Mouse (Mus musculus): ENCODE results near the gene Tmem132b.

Tmem132b gene

DNA sequence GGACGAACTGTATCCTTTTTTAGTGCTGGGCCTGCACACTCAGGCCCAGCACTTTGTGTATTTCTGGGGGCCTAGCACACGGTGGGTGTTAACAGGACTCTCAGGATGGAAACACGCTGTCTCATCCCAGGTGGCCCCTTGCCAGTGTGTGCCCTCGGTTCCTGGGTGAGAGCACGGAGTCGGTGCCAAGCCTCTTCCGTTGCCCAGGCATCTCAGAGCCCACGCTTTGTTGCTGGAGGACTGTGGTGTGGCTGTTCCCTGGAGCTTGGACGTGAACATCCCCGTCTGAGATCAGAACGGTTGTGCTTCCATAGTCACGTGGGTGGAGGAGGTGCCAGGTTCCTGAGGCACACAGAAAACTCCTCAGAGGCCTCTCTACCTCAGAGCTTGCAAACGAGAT lies 47.1 kb downstream of the Tmem132b start:
- no peak for DNase-seq (ENCODE audit: extremely low read depth, low read depth)

DNA sequence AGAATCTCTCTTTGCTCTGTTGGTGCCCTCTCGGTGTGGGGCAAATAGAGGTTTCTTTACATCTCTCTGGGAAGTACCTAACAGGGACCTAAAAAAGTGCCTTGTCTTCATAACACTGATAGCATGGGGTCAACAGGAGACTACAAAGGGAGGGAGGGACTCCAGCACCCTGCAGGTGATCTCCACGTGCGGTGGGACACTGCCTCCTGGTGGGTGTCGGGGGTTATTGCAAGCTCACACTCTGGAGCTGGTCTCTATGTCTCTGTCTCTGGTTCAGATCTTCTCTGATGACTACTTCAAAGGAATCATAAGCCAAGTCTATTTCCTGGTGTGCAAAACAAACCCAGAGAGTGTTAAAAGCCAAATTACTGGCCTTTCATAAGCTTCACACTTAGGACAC lies 47.6 kb downstream of the Tmem132b start:
- DNase-seq (ENCODE audit: extremely low read depth, low read depth), result no peak

DNA sequence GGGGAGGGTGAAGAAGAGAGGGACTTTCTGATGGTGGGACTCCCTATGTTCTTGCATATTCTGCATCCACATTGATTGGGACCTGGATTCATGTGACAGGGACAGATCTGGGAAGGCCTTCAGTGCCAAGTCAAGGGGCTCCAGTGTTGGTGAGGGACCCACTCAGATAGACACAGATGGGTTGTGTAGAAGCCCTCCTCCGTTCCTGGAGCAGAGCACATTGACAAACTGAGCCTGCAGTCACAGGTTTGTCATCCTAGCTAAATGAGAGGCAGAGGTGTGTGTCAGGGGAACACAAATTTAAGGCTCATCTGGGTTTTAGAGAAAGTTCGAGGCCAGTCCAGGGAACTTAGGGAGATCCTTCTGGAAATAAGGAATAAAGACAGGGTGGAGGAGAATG lies 51.7 kb downstream of the Tmem132b start:
- no peak for DNase-seq (ENCODE audit: extremely low read depth, low read depth)

DNA sequence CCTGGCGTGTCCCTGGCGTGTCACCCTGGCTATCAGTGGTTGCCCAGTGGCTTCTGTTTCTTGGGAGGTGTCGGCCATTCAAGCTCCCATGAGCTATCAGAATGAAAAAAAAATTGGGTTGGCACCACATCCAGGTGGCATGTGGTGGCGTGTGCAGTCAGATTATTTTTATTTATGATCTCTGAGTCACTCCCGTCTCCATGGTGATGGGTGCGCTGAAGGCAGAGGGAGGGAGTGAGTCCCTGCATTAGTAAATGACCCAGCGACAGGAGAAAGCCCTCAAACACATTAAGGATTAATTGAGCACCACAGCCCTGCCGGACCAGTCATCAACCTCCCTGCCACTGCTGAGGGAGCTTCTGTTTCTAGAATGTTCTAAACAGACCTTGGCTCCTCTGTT lies 52.3 kb downstream of the Tmem132b start:
- no peak for DNase-seq (ENCODE audit: extremely low read depth, low read depth)

DNA sequence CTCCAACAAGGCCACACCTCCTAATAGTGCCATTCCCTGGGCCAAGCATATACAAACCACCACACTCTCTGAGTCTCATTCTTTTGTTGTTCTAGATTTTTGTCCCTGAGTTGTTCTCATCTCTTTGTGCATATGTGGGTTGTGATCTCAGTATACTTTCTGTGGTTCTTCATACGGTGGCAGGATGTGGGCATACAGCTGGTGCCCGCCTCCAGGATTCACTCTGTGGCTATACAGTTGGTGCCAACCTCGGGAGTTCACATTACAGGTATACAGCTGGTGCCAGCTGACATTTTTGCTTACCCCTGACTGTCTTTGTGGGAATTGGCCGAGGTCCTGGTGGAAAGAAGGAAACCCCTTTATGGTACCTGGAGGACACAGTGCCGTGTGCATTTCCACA lies 53.6 kb downstream of the Tmem132b start:
- no peak for DNase-seq (ENCODE audit: extremely low read depth, low read depth)

DNA sequence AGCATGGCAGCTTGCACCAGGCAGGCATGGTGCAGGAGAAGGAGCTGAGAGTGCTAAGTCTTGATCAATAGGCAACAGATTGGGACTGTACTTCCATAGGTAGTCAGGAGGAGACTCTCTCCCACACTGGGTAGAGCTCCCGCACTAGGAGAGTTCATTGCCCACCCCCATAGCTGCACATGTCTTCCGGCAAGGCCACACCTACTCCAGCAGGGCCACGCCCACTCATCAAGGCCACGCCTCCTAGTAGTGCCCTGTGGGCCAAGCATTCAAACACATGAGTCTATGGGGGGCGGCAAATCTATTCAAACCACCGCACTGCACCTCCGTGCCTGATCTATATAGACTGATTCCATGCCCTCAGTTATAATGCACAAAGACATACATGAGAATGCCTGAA lies 56.6 kb downstream of the Tmem132b start:
- DNase-seq (ENCODE audit: extremely low read depth, low read depth), result no peak

DNA sequence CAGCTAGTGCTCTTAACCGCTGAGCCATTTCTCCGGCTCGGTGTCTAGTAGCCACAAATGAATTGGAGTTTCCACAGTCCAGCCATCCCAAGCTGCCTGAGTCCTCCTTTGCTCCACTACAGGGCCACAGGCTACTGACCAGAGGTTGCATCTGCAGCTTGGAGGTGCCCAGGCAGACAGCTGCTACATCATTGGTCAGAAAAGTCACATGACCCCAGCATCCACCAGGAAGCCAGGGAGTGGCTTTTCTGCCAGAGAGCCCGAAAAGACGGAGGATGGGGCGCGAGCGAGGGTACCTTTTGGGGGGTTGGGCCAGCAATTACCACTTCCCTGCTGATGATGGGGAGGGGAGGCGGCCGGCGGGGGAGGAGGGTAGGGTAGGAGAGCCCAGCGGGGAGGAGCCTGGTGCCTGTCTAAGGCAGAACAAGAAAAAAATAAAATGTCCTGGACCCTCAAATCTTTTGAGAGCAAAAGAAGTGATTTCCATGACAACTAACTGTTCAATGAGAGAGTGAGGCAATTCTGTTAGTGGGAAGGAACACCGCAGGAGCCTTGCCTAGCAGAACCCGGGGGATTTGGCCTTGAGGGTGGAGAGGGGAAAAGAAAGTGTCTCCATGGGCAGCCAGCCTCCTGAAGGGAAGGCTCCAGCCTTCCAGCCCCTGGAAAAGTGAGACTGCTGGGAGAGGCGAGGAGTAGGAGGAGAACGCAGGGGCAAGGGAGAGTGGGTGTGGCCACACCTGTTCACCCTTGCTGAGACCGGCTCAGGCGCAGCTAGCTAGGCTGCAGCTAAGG lies 57.5 kb downstream of the Tmem132b start:
- no peak for DNase-seq (ENCODE audit: extremely low read depth, low read depth)

DNA sequence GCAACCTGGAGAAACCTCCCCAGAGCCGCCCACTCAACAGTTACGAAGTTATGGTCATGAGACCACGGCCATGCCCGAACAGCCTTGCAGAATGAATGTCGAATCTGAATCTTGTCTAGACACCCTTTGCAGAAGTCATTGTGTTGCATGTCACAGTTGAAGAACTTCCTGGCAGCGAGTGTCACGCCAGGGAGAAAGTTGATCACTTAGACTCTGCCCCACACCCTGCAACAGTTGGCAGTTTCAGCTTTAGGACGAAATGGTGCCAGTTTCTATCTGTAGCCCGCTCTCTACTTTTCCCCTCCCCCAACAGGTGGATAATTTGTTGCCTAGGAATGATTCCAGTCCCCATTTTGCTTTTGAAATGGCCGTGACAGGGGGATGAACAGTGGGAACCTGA lies 66.5 kb downstream of the Tmem132b start:
- no peak for DNase-seq (ENCODE audit: extremely low read depth, low read depth)

DNA sequence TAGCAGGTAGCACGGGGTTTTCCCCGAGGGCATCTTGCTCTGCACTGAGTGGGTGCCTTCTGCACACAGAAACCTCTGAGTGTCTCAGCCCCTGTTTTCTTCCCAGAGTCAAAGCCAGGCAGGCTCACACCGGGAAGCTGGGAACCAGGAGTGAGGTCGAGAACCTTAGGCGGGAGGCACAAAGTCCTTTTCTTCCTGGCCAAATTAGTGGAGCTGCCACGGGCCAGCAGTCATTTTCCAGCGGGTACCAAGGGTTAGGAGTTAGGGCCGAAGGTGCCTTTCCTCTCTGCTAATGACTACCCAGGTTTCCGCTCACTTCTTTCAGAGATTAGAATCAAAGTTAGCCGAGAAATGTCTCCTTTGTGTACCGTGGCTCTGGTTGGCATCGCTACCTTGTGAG lies 75.6 kb downstream of the Tmem132b start:
- no peak for DNase-seq (ENCODE audit: extremely low read depth, low read depth)

DNA sequence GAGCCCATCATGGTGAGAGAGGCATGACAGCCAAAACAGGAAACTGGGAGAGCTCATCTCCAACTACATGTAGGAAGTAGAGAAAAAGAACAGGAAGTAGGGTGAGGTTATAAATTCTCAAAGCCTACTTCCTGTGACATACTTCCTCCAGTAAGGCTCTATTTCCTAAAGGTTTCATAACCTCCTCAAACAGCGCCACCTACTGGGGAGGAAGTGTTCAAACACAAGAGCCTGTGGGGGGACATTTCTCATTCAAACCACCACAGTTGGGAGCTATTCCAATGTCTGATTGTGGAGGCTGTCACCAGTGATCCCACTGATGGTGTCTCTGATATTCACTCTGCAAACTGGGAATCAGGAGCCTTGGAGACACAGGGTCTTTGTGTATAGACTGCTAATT lies 78.4 kb downstream of the Tmem132b start:
- no peak for DNase-seq (ENCODE audit: extremely low read depth, low read depth)

DNA sequence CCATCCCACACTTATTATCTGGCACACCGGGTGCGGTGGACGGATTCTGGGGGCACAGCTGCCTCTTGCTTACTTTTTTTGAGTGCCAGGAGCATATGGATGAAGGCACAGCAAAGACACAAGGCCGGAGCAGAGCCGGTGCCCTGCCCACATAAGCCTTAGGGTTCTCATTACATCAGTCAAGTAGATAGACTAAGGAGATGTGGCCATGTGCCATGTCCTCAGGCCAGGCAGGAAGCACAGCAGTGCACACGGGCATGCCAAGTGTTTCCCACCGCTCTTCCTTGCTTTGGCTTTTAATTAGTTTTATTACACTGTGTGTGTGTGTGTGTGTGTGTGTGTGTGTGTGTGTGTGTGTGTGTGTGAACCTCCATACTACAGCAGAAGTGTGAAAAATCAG lies 80.9 kb downstream of the Tmem132b start:
- DNase-seq (ENCODE audit: extremely low read depth, low read depth), result no peak

DNA sequence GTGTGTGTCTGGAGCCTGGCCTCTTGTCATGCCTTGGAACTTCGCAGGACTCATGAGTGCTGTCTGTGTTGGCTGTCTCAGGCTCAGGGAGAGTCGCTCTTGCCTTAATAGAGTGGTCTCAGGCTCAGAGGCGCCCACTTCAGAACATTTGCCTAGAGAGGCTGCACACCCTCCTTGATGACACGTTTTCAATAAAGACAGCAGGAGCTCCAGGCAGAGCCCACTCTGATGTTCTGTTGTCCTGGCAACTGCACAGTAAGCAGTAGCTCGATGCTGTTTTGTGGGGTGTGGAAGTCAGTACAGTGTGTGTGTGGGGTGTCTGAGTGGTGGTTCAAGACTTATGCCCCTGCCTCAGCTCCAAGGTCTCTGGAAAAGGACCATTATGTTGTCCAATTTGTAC lies 81.6 kb downstream of the Tmem132b start:
- DNase-seq (ENCODE audit: extremely low read depth, low read depth), result no peak

DNA sequence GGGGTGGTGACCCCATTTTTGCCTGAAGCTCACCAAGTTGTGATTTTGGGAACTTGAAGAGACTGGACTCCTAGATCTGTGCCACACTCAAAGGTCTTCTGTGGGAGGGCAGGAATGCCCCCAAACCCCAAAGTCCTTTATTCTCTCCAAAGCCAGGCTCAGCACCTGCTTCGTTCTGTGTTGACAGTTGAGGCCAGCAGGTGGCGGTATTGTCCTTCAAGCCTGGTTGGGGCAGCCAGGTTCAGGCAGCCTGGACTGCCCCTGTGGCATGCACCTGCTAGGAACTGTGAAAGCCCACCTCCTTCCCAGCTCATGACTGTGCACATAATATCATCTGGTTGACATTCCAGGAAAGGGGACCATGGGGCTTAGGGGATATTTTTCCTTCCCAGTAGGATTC lies 82.8 kb downstream of the Tmem132b start:
- DNase-seq (ENCODE audit: extremely low read depth, low read depth), result no peak

DNA sequence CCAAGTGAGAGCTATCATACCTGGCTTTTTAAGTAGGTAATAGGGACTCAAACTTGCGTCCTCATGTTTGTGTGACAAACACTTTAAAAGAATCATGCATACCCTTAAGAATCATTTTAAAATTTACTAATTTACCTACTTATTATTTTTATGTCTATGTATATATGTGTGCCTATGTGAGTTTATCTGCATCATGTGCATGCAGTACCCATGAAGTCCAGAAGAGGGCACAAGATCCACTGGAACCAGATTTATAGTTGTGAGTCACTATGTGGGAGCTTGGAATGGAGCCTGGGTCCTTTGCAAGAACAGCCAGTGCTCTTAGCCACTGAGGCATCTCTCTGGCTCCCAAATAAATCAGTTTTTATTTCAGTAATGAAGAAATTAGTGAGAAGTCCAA lies 85.5 kb downstream of the Tmem132b start:
- no peak for DNase-seq (ENCODE audit: extremely low read depth, low read depth)

DNA sequence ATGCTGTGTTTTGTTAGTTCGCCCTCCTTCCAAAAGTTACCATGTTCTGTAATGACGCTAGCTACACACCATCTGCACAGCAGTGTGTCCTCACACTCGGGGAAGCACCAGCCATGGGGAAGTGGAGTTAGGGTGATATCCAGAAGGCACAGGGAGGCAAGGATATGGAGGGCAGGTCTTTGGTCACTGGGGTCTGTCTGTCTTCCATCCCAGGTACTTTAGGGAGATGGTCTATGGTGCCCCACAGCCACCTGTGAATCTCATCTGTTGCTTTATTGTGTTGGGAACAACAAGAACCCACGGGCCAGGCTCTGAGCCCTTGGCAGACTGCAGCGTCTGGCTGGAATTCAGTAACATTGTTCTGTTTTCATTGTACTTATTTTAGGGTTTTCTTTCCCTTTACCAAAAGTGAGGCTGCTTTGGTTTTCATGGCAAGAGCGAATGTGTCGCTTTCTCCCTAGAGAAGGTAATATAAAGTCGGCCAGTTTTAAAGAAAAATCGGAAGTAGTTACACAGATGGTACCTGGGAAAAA lies 96.3 kb downstream of the Tmem132b start:
- no peak for DNase-seq (ENCODE audit: extremely low read depth, low read depth)

DNA sequence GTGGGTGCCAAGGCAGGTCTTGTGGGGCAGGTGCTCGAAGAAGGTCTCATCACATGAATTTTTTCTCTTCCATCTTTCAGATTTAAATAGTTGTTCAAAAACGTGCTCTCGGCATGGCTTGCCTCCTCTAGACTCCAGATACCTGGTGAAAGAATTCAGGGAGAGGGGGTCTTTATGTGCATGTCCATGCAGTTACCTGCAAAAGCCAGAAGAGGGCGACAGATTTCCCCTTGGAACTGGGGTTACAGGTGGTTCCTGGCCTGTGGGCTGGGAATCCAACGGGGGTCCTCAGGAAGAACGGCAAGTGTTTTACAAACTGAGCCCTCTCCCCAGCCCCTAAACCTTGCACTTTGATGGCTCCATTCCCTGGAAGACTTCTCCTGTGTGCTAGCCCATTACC lies 103.1 kb downstream of the Tmem132b start:
- no peak for DNase-seq (ENCODE audit: extremely low read depth, low read depth)

DNA sequence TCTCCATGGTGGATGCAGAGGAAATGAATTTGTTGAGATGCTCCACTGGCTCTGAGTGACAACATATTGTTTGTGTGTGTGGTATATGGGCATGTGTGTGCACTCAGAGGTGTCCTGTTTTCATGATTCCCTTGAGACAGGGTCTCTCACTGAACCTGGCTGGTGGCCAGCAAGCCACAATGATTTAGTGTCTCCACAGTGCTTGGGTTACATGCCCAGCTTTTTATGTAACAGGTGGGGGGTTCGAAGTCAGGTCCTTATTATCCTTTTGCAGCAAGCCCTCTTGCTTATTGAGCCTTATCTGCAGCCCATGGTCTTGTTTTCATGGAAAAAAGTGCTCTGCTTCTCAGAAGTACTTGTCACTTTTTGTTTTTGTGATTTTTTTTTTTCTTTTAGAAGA lies 109.4 kb downstream of the Tmem132b start:
- no peak for DNase-seq (ENCODE audit: extremely low read depth, low read depth)

DNA sequence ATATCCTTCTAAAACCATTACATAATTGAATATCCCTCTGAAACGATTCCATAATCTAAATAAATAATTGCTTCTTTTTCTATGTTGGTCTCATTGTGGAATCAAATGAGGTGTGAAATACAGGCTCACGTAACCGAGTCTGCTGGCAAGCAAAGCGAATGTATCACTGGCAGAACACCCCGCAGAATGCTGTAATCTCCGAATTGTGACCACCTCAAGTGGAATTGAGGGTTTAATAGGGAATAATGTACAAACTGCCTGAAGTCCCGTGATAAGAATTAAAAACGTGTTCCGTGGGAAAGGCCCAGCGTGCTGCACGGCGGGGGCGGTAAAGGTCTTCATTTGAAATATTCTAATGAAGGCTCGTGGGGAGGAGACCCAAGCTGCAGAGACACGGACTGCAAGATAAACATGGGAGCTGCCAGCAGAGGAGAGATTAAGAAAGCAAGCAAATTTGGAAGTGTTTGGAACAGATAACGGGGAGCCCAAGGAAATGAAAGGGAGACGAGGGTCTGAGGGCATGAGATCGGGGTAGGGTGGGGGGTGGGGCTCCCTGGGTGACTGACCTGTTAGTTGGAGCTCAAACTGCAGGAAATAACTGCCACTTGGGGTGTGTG lies 110.1 kb downstream of the Tmem132b start:
- DNase-seq (ENCODE audit: extremely low read depth, low read depth), result no peak

DNA sequence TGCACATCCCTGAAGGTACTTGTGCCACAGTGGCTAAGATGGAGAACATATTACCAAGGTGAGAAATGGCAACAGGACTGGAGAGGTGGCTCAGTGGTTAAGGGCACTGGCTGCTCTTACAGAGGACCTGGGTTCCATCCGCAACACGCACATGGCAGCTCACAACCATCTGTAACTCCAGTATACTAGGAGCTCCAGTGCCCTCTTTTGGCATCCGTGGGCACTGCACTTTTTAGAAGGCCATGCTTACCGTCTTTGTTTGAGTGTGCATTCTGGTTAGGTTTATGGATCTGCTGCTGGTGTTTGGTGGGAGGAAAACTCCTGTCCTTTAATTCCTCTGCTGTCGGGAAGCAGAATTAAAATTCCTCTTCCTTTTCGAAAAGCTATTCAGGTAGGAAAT lies 116.7 kb downstream of the Tmem132b start:
- no peak for DNase-seq (ENCODE audit: extremely low read depth, low read depth)

DNA sequence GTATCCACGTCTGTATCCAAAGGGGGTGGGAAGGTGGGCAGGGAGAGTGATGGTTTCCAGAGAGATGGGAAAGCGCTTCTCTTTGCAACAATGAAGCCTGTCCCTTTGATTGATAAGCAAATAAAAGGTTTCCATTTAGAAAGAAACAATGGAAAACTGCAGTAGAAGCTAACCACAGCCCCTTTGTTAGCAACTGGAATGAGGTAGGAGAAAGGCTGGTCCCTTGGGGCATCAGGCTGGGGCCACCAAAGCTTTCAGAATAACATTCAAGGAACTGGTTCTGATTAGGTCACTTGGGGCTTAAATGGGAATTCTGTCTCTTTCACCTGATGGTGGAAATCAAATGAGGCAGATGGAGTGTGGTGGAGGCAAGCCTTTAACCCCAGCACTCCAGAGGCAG lies 118.4 kb downstream of the Tmem132b start:
- no peak for DNase-seq (ENCODE audit: extremely low read depth, low read depth)

DNA sequence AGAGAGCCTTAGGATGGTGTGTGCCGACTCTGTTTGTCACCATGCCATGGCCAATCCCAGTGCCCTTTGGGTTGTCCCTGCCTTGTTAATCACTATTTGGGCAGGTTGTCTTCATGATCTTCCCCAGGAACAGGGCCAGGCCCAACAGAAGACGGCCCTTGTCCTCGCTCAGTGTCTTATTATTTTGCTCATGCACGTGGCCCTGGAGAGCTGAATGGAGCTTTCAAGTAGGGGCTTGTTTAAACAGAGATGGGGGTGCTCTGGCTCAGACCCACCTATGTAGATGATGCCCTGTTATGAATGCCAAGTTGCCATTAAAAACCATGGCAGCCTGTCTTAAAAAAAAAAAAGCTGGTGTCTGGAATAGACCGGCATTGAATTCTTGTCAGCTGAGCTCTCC lies 126.5 kb downstream of the Tmem132b start:
- DNase-seq (ENCODE audit: extremely low read depth, low read depth), result no peak

DNA sequence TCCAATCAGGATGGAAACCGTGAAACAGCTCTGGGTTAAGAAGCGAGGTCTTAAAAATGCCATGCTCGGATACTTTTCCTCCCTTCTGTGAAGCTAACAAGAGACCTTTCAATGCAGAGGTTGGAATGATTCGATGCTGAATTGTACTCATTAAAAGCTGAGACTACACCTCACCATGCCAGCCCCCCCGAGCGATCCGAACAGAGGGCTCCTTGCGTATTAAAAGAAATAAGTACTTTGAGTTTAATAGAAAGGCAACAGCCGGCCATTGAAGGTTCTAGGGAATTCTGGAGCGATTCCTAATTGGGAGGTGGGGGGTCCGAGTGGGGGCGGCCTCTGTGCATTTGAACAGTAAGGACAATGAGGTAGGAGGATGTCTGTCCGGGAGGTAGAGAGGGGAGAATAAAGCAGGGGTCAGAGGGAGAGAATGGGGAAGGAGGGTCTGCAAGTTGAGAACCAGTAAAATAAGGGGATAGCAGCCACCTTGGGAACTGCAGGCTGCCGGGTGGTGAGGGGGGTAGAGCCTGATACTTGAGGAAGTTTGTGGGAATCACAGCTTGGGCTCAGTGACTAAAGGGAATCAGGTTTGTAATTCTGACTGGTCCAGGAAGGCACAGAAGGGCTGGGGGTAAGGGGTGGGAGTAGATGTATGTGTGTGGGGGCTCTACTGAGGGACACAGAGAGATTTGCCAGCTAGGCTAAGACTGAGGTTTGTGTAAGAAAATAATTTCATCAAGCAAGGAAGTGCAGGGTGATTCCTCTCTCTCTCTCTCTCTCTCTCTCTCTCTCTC lies 127.6 kb downstream of the Tmem132b start:
- no peak for DNase-seq (ENCODE audit: extremely low read depth, low read depth)
